Mouse (Mus musculus): ENCODE results near the gene Gsk3a. TPM values are rescaled to one million over a fixed set of nuclear protein-coding genes. Genes with fewer than 3 reads are reported as not detected.

Gsk3a gene
- polyA plus RNA-seq, 1 experiment = 95.8 TPM

DNA sequence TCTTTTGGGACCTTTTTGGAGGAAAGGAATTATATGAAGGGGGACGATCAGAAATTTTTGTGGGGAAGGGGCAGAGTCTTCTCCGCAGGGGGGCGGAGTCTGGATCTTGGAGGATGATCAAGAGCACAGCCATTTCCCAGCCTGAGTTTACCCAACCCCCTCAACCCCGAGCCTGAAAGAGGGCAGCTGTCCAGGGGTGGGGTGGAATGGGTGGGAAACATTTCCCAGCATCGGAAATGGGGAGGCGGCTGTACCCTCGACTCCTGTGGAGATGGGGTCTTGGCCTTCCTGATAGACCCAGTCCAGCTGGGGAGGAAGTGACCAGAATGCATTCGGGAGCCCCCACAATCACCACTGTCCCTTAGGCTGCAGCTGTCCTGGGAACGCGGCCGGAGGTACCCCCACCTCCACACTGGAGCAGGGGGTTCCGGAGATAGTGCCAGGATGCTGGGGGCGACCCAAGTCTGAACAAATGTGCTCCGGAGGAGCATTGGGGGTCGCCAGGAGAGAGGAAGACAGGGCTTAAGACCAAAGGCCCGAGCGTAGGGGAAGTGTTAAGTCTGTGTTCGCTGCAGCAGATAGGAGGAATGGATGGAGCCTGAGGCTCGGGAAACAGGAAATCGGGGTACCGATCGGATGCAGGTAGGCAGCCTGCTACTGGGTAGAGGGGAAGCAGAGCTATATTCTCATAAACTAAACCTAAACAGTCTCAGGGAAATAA lies 13.6 kb upstream of the Gsk3a start:
- DNase-seq (ENCODE audit: low read depth, low spot score) = no peak
- 19% methylated on average over 22 of the region's 22 CpGs for WGBS

DNA sequence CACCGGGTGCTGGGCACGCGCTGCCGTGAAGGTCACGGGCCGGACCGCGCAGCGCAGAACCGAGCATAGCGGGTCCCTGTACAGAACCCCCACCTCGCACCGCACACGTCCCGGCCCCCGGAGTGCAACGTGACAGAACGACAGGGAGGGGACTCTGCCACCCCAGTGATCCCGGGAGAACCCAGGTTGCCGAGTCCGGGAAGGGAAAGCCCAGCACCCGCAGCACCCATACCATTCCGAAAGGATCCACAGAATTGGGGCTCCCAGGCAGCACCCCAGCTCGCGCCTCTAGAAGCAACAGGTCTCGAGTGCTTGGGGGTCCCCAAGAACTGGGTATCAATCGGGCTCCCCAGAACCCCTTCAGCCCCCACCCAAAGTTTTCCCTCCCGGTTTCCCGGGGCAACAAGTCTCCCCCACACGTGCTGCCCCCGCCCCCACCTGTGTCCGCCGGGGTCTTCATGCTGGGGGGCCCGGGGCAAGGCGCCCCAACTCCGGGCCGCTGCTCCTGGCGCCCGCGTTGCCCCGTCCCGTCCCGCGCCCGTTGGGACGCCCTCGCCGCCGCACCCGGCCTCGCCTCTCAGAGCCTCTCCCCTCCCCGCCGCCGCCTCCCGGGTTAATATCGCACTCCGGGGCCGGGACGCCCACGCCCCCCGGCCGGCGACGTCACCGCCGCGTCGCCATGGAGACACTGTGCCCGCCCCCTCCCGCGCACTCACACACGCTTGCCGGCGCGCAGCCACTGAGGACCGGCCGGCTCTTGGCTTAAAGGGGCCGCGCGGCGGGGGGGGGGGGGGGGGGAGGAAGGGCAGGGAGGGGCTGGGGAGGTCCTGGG lies 12.7 kb upstream of the Gsk3a start, which contains the start of gene Erf:
Gene Erf (minus strand): TSS at position 621 of the 832 bp plus-strand sequence.
- under 1% methylated on average over 80 of the region's 81 CpGs for WGBS
- no peak for DNase-seq (ENCODE audit: low read depth, low spot score)

DNA sequence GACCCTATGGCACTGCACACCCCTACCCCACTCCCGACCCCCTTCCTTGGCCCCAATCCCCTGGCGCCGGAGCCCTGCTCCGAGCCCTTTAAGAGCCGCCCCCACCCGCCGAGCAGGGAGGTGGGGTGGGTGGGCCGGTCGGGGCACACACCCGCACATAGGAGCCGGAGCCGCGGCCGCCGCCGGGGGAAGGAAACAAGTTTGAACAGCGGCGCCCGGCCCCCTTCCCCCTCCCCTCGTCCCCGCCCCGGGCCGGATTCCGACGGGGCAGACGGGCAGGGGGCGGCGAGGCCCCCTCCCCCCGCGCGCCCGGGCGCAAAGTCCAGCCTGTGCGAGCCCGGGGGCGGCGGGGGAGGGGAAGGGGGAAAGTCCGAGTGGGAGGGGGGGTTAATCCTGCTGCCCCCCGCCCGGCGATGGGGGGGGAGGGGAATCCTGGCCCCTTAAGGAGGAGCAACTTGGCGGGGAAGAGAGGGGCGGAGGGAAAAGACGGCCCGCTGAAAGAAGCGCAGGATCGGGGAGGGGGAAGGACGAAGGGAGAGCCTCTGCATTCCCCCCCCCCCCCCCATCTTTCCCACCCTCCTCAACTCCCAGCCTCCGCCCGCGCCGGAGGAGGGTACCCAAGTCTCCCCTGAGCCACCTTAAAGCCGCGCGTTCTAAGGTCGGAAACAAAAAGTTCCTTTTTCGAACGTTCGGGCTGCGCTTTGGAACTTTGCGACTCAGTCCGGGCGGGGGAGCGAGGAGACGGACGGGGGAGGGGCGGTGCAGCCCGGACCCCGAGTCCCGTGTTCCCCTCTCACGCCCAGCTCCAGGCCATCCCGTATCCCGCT lies 11.9 kb upstream of the Gsk3a start:
- DNase-seq (ENCODE audit: low read depth, low spot score) = no peak
- WGBS = under 1% methylated on average over 61 of the region's 73 CpGs

GRCm38 (mm10) chr7:25248846-25249313 lies 11.2 kb upstream of the Gsk3a start:
- 1% methylated on average over 25 of the region's 25 CpGs for WGBS
- DNase-seq (ENCODE audit: low read depth, low spot score) = no peak

- no peak for DNase-seq (ENCODE audit: low read depth, low spot score)
- WGBS = 11% methylated on average over 18 of the region's 18 CpGs
Observed at GRCm38 (mm10) chr7:25248018-25248647, 10.5 kb upstream of the Gsk3a start.

GRCm38 (mm10) chr7:25247498-25247897 lies 9.8 kb upstream of the Gsk3a start:
- WGBS = 21% methylated on average over 3 of the region's 3 CpGs
- no peak for DNase-seq (ENCODE audit: low read depth, low spot score)

DNA sequence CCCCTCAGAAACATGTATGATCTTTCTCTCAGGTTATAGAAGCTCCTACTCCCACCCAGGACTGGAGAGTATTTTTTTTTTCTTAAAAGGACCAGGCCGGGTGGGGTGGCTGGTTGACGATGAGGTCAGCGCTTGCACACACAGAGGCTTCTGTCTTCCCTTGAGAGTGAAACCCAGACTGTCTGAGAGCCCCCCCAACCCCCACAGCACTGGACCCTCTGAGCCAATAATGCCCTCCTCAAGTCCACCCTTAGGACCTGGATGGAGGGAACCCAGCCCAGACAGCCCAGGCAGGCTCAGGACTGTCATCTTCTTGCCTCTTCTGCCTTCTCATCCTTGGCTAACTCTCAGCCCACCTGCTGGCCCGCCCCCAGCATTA lies 9.1 kb upstream of the Gsk3a start:
- no peak for DNase-seq (ENCODE audit: low read depth, low spot score)
- 22% methylated on average over 4 of the region's 4 CpGs for WGBS

GRCm38 (mm10) chr7:25246079-25246758 lies 8.6 kb upstream of the Gsk3a start:
- 40% methylated on average over 20 of the region's 20 CpGs for WGBS
- DNase-seq (ENCODE audit: low read depth, low spot score) = no peak

DNA sequence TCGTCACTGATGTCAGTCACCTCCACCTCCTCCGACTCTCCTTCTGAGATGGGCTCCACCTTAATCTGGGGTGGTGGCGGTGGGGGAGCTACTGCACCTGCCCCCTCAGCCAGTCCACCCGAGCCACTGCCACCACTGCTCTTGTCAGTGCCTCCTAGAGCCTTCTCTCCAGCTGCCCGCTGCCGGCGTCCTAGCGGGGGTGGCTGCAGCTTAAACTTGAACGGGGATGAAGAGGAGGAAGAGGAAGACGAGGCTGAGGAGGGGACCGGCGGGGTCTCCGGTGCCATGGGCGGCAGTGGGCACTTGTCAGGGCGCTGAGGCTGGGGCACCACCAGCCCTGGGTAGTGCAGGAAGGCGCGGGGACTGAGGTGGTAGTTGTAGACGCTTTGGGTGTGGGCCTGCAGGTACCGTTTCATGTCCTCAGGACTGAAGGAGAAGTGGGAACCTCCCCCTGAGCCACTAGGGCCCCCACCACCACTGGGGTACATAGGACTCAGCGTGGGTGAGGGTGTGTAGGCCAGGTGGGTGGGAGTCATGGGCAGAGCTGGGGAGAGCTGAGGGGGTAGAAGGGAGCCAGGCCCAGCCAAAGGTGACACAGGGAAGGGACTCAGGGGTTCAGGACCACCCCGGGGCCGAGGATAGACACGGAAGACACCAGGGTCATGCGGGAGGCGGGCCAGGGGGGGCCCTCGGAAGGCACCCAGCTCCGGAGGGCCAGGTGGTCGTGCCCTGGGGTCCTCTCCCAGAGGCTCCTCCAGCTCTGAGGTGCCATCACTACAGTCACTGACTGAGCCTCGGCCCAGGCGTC lies 7.1 kb upstream of the Gsk3a start:
- no peak for DNase-seq (ENCODE audit: low read depth, low spot score)
- 89% methylated on average over 30 of the region's 30 CpGs for WGBS

- WGBS = 80% methylated on average over 4 of the region's 4 CpGs
- DNase-seq (ENCODE audit: low read depth, low spot score) = no peak
Observed at GRCm38 (mm10) chr7:25243361-25243760, 5.7 kb upstream of the Gsk3a start.

DNA sequence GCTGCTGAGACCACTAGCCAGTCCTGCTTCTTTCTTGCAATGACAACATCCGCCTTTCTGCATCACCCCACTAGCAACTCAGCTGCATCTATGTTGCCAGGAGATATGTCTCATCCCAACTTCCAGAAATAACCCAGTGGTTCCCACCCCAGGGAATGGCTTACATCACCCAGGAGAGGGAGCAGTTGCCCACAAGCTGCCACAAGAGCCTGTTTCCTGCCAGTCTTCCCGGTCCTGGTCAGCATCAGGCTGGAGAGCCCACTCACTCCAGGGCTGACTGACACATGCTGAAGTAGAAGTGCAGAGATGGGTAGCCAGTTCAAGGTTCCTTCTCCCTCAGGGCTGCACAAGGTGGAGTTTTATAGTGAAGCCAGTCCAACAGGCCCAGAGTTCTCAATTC lies 3.4 kb upstream of the Gsk3a start:
- DNase-seq (ENCODE audit: low read depth, low spot score) = no peak
- WGBS = 36% methylated on average over 2 of the region's 2 CpGs

- WGBS = 75% methylated on average over 7 of the region's 7 CpGs
- DNase-seq (ENCODE audit: low read depth, low spot score) = no peak
Observed at GRCm38 (mm10) chr7:25240631-25241030, 3.0 kb upstream of the Gsk3a start.

- WGBS = 1% methylated on average over 30 of the region's 30 CpGs
- DNase-seq (ENCODE audit: low read depth, low spot score) = peak; percentile 75
Observed at GRCm38 (mm10) chr7:25238829-25239623, 1.4 kb upstream of the Gsk3a start.

DNA sequence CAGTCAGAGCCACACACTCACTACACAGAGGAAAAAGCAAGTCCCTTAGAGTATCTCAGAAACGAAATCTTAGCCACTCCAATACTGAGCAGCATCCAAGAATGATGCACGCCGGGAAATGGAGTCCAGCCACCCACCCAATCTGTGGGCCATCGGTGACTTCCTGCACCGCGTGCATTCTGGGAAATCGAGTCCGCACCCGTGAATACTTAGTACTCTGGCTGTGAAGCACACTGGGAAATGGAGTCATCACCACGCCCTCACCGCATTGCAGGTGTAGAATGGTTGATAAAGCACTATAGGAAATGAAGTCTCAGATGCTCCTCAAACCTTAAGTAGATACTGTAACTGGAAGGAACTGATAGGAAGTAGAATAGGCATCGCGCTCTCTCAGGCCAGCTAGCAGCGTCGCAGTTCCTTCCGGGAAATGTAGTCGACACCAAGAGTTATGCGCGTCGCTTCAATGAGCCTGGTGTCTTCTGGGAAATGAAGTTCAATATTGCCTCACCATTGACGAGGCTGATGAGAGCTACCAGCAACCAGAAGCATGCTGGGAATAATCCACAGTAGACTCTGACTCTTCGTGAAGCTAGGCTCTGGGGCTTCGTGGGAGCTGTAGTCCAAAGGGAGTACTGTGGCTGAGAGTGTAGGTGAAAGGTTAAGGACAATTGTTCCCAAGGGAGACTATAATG lies 510 bp upstream of the Gsk3a start:
- DNase-seq (ENCODE audit: low read depth, low spot score) = peak; percentile 98
- under 1% methylated on average over 23 of the region's 23 CpGs for WGBS

DNA sequence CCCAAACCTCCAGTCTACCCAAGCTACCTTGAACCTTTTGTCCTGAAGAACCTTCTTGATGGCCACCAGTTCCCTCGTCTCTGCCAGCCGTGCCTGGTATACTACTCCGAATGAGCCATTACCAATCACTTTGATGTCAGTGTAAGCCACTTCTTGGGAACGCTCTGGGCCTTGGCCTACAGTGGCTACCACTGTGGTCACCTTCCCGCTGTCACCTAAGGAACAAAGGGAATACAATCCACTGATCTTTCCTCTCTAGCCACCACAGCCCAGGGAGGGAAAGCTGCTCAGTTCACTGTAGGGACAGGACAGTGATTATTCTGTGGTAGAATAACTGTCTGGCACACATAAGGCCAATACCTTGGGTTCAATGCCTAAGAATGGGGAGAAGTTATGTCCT lies 2.1 kb downstream of the Gsk3a start:
- 90% methylated on average over 5 of the region's 5 CpGs for WGBS
- no peak for DNase-seq (ENCODE audit: low read depth, low spot score)

DNA sequence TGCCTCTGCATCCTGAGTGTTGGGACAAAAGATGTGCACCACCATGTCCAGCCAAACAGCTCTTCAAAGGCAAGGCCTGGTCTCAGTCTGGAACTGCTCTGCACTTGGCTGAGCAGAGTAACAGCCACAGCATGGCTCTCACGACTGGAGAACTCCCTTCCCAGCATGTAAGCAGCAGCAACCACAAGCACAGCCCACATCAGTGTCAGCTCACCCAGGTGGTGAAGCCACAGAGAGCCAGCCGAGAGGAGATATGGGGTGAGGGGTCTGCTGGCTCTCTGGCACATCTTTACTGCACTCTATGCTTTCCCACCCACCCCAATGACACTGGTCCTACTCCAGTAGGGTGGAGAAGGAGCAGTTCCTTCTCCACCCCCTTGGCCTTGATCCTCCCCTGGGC lies 4.6 kb downstream of the Gsk3a start:
- no peak for DNase-seq (ENCODE audit: low read depth, low spot score)
- 83% methylated on average over 2 of the region's 2 CpGs for WGBS

- DNase-seq (ENCODE audit: low read depth, low spot score) = no peak
- 58% methylated on average over 5 of the region's 5 CpGs for WGBS
Observed at GRCm38 (mm10) chr7:25232101-25232648, 5.5 kb downstream of the Gsk3a start.

Data from large intestine, adult 2 months (tissue).